Mouse (Mus musculus) limb, embryonic 12.5 days (tissue): ENCODE measurements at regions not wholly inside any gene's neighbourhood (a gene's known extent, or its start where the extent isn't known, plus 50 kb on each side); places are given as distances from the start of the nearest gene placed in this dataset.

ENCODE experiments used
- ATAC-seq: fragments of 200-750 bp; cut with Nextera tagmentation; 2 replicates; pipeline ENCODE4 v1.8.0; 2017; ENCODE audit warnings: low read depth, moderate TSS enrichment; ENCODE audit not compliant: insufficient number of reproducible peaks, insufficient read depth, low FRiP score, low TSS enrichment
- H3K27ac ChIP-seq: fragments of 300-500 bp; sonication (generic); 2 replicates; pipeline ENCODE4 v1.5.1; 2016; ENCODE audit warnings: mild to moderate bottlenecking, moderate library complexity
- H3K27me3 ChIP-seq: fragments of 300-500 bp; sonication (generic); 2 replicates; pipeline ENCODE4 v1.6.1; 2016; ENCODE audit warnings: mild to moderate bottlenecking, moderate library complexity
- H3K36me3 ChIP-seq: fragments of 300-500 bp; sonication (generic); 2 replicates; pipeline ENCODE4 v1.6.1; 2016; ENCODE audit warnings: mild to moderate bottlenecking, moderate library complexity
- H3K4me1 ChIP-seq: fragments of 300-500 bp; sonication (generic); replicated peaks from 2 replicates; pipeline ENCODE4 v1.6.1; 2016
- H3K4me2 ChIP-seq: fragments of 300-500 bp; sonication (generic); 2 replicates; pipeline ENCODE4 v1.6.1; 2016; ENCODE audit warnings: mild to moderate bottlenecking, moderate library complexity
- H3K4me3 ChIP-seq: fragments of 300-500 bp; sonication (generic); replicated peaks from 2 replicates; pipeline ENCODE4 v1.5.1; 2016; ENCODE audit warnings: mild to moderate bottlenecking
- H3K9ac ChIP-seq: fragments of 300-500 bp; sonication (generic); replicated peaks from 2 replicates; pipeline ENCODE4 v1.6.1; 2016; ENCODE audit warnings: mild to moderate bottlenecking, moderate library complexity
- H3K9me3 ChIP-seq: fragments of 300-500 bp; sonication (generic); 2 replicates; pipeline ENCODE4 v1.6.1; 2016; ENCODE audit warnings: mild to moderate bottlenecking, moderate library complexity
- WGBS: fragments of 180-500 bp; shearing (Covaris S2); methylation state at CpG from one replicate; pipeline ENCODE4 v1.1.7; 2016; 5-methylcytosine and 5-hydroxymethylcytosine counted together

DNA sequence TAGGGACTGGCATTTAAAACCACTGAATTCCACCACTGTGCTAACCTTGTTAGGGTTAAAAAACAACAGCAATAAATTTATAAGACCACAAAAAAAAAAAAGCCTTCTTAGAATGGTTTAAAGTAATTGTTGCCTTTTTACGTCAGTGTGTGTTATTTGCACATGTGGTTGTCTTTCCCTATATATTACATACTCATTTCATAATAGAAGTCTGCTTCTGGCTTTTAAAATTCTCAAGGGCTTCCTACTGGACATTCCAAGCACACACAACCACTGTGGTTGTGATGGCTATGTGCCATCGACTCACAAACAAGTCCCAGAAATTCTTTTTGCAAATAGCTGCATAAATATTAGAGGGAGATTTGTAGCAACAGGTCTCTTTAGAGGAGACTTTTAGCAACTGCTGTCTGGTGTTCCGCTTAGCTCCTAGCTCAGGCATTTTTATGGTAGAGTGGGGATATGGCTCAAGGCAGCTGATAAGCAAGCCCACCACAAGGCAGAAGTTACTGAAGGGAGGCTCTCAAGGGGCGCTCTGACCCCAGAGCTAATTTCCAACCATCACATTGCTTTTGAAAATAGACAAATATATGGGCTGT is 138.8 kb upstream of the Gpc5 start:
- Histone ChIP-seq H3K9ac (no peak overlapping the region), H3K4me2 (peak overlapping the region; percentile 30; the same call in 1 of the 2 replicates), H3K36me3 (no peaks in the 10 kb centered on the region), H3K4me3 (no peak overlapping the region), H3K4me1 (peaks cover 23% of the 10 kb centered on the region), H3K9me3 (no peaks in the 10 kb centered on the region), H3K27me3 (no peaks in the 10 kb centered on the region), H3K27ac (0 out of 2 replicates have a peak overlapping the region, but pooled peaks have one; percentile 45)
- 11% methylated on average over 4 of the region's 4 CpGs for WGBS
- no peak for ATAC-seq

DNA sequence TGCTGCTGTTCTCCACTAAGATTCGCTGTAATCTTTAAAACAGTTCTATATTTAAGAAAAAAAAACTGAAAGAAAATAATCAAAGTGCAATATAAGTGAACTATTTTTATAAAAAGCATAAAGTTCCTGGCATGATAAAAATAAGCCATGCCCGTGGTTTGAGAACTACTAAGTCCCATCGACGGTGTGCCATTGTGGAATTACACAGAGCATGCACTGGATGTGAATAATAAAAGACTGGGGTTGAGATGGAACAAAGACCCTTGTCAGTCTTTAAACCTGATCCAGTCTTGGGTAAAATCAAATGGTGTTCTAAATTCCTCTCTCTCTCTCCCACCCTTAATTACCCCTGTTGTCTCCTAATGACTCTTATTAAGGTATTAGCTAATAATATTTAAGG is 137.7 kb upstream of the Gpc5 start:
- Histone ChIP-seq H3K9ac (no peak overlapping the region), H3K4me1 (peaks cover 20% of the 10 kb centered on the region), H3K27ac (no peak overlapping the region), H3K4me2 (no peak overlapping the region), H3K4me3 (no peak overlapping the region), H3K27me3 (no peaks in the 10 kb centered on the region), H3K9me3 (no peaks in the 10 kb centered on the region), H3K36me3 (no peaks in the 10 kb centered on the region)
- ATAC-seq: no peak
- WGBS: 63% methylated on average over 4 of the region's 4 CpGs

DNA sequence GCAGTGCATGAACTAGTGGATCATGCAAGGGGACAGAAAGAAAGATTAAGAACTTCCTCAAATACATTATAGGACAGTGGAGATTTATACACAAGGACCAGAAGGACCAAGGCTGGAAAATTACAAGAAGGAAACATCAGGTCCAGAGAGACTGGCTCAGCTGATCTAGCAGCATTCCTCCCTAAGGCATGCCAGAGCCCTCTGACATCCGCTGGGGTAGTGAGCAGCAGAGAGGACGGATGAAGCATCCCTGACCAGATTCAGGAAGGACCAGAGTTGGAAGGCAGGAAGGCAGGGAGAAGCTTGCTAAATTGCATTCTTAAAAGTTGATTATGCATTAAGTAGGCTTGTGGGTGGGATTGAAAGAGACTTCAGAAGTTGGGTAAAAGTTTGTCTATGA is 136.4 kb upstream of the Gpc5 start:
- Histone ChIP-seq H3K4me1 (peaks cover 20% of the 10 kb centered on the region), H3K27ac (no peak overlapping the region), H3K4me3 (no peak overlapping the region), H3K9ac (no peak overlapping the region), H3K4me2 (no peak overlapping the region), H3K9me3 (no peaks in the 10 kb centered on the region), H3K27me3 (no peaks in the 10 kb centered on the region), H3K36me3 (no peaks in the 10 kb centered on the region)
- 47% methylated on average over 2 of the region's 2 CpGs for WGBS
- ATAC-seq: no peak

DNA sequence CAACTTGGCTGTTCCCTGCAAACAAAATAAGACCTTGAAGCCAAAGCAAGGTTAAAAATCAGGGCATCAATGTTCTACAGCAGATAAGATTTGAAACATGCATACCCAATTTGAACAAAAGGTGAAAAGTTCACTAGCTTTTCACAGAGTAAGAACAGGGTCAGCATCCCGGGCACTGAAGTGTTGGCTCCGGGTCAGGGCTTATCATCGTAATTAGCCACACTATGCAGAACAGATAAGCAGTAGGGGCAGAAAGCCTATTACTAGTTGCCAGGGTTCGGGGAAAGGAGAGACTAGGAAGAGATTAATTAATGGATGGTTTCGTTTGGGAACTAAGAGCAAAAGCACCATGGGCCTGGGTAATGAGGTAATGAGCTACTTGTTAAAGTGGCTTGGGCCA is 131.7 kb upstream of the Gpc5 start:
- ATAC-seq: no peak
- WGBS: 28% methylated on average over 5 of the region's 5 CpGs
- no peak overlapping the region for H3K4me2 ChIP-seq
- H3K9ac ChIP-seq: no peak overlapping the region
- no peaks in the 10 kb centered on the region for H3K27me3 ChIP-seq
- no peaks in the 10 kb centered on the region for H3K36me3 ChIP-seq
- H3K4me1 ChIP-seq: no peaks in the 10 kb centered on the region
- H3K27ac ChIP-seq: no peak overlapping the region
- H3K4me3 ChIP-seq: no peak overlapping the region
- no peaks in the 10 kb centered on the region for H3K9me3 ChIP-seq

DNA sequence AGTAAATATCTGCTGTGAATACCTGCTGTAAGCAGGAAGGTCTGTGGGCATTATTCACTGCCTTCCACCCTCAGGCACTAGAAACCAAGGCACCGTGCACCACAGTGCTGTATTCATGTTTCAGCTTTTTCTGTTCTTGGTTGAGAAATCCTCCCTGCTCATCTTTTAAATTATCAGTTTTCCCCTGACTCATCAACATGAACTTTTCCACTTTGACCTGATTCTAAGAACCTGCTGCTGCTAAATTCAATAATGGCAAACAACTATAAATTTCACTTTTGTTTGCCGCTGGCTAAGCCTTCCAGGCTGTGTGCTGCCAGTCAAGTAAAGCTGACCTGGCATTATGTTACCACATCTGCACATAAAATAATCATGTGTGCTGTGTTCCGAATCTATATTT is 126.1 kb upstream of the Gpc5 start:
- no peaks in the 10 kb centered on the region for H3K36me3 ChIP-seq
- H3K4me2 ChIP-seq: no peak overlapping the region
- no peak overlapping the region for H3K9ac ChIP-seq
- no peaks in the 10 kb centered on the region for H3K27me3 ChIP-seq
- H3K4me3 ChIP-seq: no peak overlapping the region
- WGBS: 74% methylated on average over 3 of the region's 3 CpGs
- no peak for ATAC-seq
- no peaks in the 10 kb centered on the region for H3K4me1 ChIP-seq
- H3K9me3 ChIP-seq: no peaks in the 10 kb centered on the region
- H3K27ac ChIP-seq: no peak overlapping the region

DNA sequence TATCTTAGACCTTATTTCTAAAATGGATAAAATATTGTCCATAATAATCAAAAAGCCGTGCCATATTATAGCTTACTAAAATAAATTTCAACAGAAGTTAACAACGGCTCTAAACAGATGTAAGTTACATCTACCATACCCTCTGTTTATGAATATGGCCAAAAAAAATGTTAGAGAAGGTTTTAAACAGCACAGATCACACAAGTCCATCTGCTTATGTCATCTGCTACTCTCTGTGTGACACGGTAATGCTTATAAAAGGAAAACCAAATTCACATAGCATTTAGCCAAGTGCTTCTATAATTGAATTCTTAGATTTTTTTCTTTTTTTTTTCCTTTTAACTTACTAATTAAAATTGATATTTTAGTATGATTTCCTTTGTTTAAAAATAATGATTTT is 123.0 kb upstream of the Gpc5 start:
- H3K27me3 ChIP-seq: no peaks in the 10 kb centered on the region
- H3K4me3 ChIP-seq: no peak overlapping the region
- no peaks in the 10 kb centered on the region for H3K4me1 ChIP-seq
- H3K27ac ChIP-seq: no peak overlapping the region
- no peaks in the 10 kb centered on the region for H3K36me3 ChIP-seq
- ATAC-seq: no peak
- H3K9me3 ChIP-seq: no peaks in the 10 kb centered on the region
- WGBS: 93% methylated on average over 3 of the region's 3 CpGs
- no peak overlapping the region for H3K4me2 ChIP-seq
- H3K9ac ChIP-seq: no peak overlapping the region

DNA sequence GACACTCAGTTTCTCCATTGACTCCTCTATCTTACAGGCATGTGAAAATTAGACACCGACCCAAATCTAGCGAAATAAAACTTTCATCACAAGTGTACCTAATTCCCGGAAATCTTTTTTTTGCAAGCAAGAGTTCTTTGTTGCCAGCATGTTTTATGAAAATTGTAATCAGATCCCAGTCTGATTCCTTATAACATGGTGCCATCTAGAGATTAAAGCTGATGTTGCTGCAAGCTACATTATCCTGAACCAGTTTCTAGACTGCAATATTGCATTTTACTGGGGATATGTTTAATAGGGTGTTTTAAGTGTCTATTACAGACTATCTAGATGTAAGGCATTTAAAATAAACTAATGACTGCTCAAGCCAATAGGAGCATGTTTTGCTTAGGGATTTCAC is 110.9 kb upstream of the Gpc5 start:
- H3K4me3 ChIP-seq: no peak overlapping the region

DNA sequence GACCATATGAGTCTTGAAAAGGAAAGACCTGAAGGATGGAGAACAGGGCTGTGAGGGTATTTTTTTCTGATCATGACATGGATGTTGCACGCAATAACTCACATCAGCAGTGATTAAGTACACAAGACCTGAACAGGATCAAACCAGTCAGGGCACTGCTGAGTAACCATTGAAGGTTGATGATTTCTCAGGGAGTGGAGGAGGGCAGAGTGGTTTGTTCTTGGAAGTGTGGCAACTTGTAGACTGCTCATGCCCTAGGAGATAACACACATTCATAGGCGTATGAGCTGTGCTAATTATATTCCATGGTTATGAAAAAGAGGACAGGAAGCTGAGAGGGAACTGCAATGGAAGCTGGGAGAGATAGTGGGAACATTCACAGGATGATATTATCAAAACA is 88.8 kb upstream of the Gpc5 start:
- no peak overlapping the region for H3K4me2 ChIP-seq
- no peak overlapping the region for H3K9ac ChIP-seq
- H3K4me1 ChIP-seq: no peaks in the 10 kb centered on the region
- 93% methylated on average over 2 of the region's 2 CpGs for WGBS
- ATAC-seq: no peak
- H3K4me3 ChIP-seq: no peak overlapping the region
- no peak overlapping the region for H3K27ac ChIP-seq
- H3K27me3 ChIP-seq: no peaks in the 10 kb centered on the region
- H3K9me3 ChIP-seq: no peaks in the 10 kb centered on the region
- no peaks in the 10 kb centered on the region for H3K36me3 ChIP-seq

More for the DNA sequence above, 110.9 kb upstream of the Gpc5 start:
- no peaks in the 10 kb centered on the region for H3K9me3 ChIP-seq
- WGBS: 74% methylated on average over 3 of the region's 3 CpGs
- no peak for ATAC-seq
- no peak overlapping the region for H3K4me2 ChIP-seq
- H3K4me1 ChIP-seq: no peaks in the 10 kb centered on the region
- no peaks in the 10 kb centered on the region for H3K36me3 ChIP-seq
- H3K27me3 ChIP-seq: no peaks in the 10 kb centered on the region
- H3K27ac ChIP-seq: no peak overlapping the region
- no peak overlapping the region for H3K9ac ChIP-seq

DNA sequence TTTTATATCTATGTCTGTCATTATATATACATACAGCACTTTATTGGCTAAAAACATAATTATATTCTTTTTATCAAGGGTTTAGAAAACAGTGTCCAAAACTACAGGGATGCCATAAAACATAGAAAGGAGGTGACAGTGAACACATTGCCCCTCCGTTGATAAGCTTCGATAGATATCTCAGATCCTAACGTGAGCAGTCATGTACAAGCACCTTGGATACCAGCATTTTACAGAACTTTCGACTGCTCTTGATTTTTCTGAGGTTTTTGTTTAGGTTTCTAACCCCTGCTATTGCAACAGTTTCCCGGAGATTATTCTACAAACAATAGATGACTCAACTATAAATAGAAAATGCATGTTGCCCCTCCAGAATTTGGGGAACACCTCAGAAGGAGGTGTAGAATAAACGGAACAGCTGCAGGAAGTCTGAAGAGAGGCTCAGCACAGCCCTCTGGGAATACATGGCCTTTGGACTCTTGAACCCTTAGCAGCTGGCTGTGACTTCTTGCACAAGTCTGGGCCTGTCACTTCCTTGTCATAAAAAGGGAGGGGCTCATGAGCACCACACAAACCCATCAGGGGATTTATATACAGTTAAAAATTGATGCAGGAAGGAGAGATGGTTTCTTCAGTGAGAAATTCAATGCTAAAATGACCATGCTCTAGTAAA is 87.1 kb upstream of the Gpc5 start:
- H3K4me1 ChIP-seq: no peaks in the 10 kb centered on the region
- 76% methylated on average over 6 of the region's 6 CpGs for WGBS
- H3K36me3 ChIP-seq: no peaks in the 10 kb centered on the region
- no peaks in the 10 kb centered on the region for H3K9me3 ChIP-seq
- H3K9ac ChIP-seq: no peak overlapping the region
- H3K27ac ChIP-seq: no peak overlapping the region
- no peak overlapping the region for H3K4me2 ChIP-seq
- peak; percentile 71 for ATAC-seq
- H3K27me3 ChIP-seq: no peaks in the 10 kb centered on the region
- no peak overlapping the region for H3K4me3 ChIP-seq

DNA sequence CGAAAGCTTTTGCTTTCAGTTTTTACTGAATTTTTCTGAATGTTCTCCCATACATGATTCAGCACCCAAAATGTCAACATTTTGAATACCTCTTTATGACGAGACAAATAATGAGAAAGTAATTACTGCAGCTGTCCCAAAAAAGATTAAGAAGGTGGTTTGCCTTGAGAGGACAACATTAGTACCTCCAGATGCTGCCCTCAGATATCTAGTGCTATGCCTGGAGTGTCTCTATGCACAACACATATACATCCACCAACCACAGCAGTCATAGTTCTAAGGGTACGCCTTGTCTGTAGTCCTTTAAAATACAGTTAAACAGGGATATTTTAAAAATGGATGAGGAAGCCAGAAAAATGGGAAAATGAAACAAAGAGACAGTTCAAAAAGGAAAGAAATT is 81.1 kb upstream of the Gpc5 start:
- H3K27ac ChIP-seq: no peak overlapping the region
- H3K9ac ChIP-seq: no peak overlapping the region
- no peak overlapping the region for H3K4me3 ChIP-seq
- 83% methylated on average over 3 of the region's 3 CpGs for WGBS
- no peak for ATAC-seq
- no peaks in the 10 kb centered on the region for H3K9me3 ChIP-seq
- no peaks in the 10 kb centered on the region for H3K4me1 ChIP-seq
- no peaks in the 10 kb centered on the region for H3K36me3 ChIP-seq
- H3K27me3 ChIP-seq: no peaks in the 10 kb centered on the region
- no peak overlapping the region for H3K4me2 ChIP-seq

DNA sequence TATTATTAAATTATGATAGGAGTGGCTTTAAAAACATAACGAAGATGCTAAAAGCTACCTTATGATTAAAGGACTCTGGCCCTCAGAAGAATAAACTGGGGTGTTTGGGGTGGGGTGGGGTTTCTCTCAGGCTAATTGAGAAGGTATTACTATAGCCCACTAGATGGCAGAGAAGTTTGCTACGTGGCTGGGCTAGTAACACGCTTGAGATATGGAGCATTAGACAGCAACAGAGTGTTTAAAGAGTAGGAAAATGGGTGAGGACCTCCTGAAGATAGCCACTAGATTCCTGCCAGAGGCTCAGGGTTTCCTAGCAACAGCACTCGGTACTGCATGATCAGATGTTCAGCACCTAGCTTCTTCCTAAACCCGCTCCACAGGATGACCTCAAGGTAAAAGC is 76.7 kb upstream of the Gpc5 start:
- ATAC-seq: no peak
- Histone ChIP-seq H3K9ac (no peak overlapping the region), H3K4me3 (no peak overlapping the region), H3K4me2 (no peak overlapping the region), H3K9me3 (no peaks in the 10 kb centered on the region), H3K27me3 (no peaks in the 10 kb centered on the region), H3K27ac (no peak overlapping the region), H3K4me1 (no peaks in the 10 kb centered on the region), H3K36me3 (no peaks in the 10 kb centered on the region)
- WGBS: 49% methylated on average over 5 of the region's 5 CpGs
